Mouse (Mus musculus) frontal cortex, postnatal 36 days (tissue): ENCODE data around the gene Sez6l.
"Not testable (repeated sequence)": the region's sequence is repeated elsewhere in the genome, so short reads cannot be mapped to it uniquely, and the experiment has no call there.

ENCODE experiments used
- DNase-seq, 2 experiments: peaks; one replicate each; pipeline ENCODE4 v3.0.0; 2022; ENCODE audit warnings: low spot score in 2 of 2

Gene Sez6l

DNA sequence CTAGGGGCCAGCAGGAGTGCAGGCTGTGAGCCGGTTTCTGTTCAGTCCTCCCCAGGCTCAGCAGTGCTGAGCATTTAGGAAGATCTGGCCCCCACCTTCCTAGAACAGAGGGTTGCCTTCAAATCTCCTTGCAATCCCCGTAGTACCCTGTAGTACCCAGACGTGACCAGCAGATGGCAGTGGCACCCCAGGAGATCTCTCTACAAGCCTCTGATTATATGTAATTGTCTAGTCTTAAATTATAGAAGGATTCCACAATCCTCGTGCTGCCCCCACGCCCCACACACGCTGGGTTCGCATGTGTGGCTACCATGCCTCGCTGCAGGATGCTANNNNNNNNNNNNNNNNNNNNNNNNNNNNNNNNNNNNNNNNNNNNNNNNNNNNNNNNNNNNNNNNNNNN lies 144.0 kb downstream of the Sez6l start:
- DNase-seq: peak; percentile 86 to 93

DNA sequence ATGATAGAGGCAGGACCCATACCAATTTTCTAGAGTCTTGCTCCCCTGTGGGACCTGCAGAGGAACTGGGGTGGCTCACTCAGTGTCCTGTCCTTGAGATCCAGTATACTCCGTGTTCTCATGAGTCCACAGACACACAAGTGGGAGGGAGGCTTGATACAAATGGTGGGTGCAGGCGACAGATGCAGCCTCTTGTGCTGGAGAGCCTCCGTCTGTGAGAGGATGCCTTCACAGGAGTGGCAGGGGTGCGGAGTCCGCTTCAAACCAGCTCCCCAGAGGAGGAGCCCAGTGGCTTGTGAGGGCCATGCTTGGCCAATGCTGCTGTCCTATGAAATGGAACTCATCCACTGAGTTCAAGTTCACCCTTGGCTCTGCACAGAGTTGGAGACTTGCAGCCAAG lies 145.0 kb downstream of the Sez6l start:
- DNase-seq: no peak

DNA sequence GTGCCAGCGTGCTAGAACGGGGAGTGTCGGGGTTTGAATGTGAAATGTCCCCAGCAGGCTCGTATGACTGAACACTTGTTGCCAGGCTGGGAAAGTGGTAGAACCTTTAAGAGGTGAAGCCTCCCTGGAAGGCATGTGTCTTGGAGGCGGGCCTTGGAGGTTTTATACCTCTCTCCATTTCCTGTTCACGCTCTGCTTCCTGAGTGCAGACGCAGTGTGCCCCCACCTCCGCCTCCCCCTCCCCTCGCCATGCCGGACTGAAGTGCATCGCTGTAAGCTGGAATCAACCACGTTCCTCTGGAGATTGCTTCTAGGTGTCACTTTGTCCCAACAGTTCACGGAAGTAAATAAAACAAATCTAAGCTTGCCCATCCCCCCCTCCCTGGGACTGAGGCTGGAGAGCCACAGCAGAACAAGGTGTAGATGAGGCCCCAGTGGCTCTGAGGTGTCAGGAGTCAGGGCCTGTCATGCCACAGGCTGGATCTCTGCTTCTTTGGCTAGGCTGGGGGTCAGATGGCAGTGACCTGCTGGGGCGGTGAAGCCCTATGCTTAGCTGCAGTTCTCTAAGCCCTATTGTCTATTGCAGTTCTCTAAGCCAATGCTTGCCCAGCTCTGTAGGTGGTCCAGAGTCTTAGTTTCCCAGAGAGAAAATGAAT lies 145.7 kb downstream of the Sez6l start:
- DNase-seq: no peak

DNA sequence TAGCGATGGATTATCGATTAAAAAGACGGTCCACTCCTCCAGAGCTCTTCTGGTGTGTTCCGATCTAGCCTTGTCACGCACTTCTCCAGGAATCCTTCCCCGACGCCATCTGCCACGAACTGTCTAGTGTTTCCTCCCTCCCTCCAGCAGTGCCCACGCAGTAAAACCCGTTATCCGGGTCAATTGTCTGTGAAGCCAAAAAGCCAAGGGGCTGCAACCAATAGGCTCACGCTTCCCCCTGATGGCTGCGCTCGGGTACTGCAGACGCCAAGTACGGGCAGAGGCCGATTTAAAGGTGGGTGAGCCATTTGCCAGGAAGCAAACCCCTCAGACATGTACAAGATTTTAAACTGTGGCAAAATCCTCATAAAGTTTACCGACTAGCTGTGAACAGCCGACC lies 148.0 kb downstream of the Sez6l start:
- peak; percentile 70 for DNase-seq

DNA sequence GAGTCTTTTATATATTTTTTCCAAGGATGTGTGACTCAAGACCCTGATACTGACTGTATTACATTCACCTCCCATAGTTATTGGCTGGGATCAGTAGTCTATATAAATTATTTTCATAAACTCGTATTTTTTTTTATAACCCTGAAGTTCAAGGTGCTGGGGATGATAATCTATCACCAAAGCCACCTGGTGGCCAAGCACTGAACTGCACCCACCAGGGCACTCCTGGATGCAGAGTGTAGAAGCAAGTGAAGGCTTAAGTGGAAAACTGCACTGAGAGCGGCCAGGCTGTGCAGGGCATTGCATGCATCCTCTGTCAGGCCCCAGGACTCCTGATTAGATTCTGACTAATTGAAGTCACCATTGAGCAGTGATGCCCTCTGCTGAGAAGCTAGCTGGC lies 149.7 kb downstream of the Sez6l start:
- DNase-seq: peak; percentile 61 to 71

DNA sequence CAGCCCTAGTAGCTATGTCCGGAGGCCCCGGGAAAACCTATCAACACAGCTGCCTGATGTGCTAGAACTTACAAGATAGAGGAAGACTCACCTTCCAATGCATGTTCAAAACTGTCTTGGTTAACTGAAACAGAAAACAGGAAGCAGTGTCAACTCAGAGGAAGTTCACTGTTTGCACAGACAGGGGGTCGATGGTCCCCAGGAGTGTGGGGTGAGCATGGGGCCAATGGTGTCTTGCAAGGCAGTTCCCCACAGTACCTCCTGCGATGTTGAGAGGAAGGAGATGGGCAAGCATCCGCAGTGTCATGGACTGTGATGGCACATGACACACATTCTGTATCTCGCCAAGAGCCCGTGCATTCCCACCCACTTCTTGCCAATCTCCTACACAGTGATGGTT lies 150.3 kb downstream of the Sez6l start:
- DNase-seq: no peak

DNA sequence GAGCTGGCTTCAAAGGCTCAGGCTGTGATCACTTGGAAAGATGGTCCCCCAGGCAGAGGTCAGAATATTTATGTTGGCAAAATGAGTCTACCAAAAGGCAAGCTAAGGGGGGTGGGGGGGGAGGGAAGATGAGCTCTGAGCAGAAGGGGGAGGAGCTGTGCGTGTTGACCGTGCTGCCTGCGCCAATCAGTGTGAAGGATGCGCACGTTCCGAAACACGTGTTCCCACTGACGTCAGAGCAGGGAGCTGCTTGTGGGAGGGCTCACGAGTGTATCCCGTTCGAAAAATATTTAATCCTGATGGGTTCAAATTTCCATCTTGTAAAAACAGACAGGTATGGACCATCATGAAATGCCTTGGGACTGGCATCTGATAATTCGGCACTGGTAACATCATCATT lies 157.4 kb downstream of the Sez6l start:
- DNase-seq: no peak

DNA sequence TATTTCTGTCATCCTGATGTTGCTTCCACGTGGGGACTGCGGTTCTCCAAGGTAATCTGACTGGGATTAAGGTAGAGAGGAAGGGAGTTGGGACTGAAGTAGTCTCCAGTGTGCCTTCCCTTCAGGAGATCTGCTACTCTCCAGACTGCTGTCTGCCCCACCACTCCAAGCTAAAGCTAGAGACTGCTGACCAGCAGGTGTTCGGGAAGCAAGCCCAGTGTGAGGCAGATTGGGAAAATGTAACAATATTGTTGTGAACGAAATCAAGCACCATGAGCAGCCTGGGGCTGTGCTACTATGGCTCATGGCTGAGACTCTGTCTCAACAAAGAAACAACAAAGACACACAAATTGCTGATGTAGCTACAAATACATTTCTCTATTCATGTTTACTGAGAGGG lies 159.0 kb downstream of the Sez6l start:
- no peak for DNase-seq

DNA sequence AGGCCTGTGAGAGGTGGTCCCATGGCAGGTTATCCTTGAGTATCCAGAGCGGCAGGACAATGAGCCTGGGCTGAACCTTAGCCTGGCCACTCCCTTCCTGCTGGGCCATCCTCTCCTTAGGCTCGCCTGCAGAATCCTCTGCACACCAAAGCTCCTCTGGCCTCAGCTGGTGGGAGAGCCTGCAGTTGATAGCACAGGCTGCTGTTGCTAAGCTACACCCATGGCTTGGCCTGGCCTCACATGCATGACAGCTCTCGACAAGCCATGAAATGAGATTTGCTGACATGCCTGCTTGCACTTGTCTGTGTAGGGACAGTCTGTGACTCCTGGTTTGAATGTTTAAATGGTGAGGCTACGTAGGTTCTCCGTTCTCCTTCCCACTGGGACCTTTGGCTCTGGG lies 160.3 kb downstream of the Sez6l start:
- no peak for DNase-seq

DNA sequence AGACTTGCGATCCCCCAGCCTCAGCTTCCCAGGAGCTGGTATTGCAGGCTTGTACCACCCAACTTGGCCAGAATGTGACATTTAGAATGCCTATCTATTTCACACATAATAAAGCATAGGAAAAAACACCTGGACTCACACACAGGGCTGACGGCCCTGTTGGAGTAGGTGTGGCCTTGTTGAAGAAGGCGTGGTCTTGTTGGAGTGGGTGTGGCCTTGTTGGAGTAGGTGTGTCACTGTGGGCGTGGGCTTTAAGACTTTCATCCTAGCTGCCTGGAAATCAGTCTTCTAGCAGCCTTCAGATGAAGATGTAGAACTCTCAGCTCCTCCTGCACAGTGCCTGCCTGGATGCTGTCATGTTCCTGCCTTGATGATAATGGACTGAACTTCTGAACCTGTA lies 164.2 kb downstream of the Sez6l start:
- not testable (repeated sequence) for DNase-seq

DNA sequence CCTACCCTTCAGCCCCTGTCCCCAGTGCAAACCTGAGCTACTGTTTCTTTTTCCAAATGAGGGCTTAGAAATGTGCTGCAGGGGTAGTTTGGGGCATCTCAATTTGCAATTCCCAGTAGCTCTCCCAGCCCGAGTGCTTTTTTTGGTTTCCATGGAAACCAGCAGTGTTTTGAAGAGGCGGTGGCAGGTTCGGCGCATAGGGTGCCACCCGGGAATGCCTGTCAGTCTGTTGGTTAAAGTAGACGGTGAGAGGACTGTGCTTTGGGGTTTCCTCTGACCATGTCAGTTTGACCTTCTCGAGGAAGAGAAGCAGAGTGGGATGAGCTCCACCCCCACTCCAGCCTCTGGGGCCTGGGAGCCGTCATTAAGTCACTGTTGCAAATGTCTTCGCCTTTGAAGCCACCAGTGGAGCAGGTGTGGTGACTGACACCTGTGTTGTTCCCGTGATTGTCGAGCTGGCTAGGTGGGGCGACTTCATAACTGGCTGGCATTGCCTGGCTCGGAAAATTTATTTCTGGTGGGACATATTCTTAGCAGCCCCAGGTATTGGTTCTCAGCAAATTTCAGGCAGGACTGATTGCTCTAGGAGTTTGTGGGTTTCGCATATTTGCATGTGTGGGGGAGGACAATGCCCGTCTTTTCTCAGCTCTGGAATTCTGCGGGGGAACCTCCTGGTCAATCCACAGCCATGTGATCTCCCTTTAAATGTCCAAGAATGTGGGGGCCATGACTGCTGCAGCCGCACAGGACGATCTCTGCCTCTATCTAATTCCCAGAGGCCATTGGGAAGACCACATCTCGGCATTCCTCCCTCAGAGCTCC lies 165.3 kb downstream of the Sez6l start:
- peak; percentile 61 to 73 for DNase-seq

DNA sequence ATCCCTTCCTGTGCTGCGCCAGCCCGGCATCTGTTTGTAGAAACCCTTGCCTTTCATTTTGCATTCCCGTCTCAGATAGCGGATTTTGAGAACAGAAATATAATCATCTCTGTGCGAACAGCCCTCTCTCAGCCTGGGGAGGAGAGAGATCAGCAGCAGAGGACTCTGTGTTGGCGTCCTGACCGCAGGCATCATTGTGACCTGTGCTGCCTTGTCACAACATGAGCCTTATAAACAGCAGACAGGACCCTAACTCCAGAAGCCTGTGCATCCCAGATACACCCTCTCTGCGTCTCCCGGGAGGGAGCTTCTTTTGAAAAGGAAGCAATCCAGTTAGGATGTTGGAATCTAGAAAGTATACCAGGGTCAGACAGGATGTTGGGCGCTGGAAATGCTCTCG lies 165.9 kb downstream of the Sez6l start:
- no peak for DNase-seq

DNA sequence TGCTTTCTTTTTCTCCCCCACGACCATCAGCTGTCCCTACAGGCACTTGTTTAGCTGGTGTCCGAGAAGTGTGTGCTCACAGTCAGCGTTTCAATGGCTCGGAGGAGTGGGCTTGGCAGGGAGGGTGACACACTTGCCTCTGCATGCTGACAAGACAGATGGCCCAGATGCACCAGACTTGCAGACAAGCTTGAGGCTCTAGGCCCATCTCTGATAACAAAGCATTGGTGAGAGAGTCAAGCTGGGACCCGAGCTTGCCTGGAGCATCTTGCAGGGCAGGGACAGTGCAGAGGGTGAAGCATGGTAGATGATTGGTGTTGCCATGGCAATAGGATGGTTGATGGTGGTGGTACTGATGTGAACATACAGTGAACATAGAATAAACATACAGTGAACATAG lies 167.7 kb downstream of the Sez6l start:
- DNase-seq: no peak

DNA sequence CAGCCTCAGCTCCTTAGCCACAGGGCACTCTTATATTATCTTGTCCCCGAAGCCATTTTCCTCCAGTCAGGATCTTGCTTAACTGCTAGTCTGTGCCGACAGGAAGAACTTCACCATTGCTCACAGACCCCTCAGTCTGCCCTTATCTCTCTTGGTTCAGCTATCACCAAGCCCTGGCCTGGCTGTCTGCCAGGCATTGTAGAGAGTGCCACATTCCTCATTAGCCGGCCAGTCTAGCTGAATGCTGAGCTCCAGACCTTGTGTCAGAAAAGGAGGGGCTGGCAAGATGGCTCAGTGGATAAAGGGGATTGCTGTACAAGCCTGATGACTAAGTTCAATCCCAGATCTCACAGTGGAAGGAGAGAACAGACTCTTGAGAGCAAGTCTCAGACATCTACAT lies 171.0 kb downstream of the Sez6l start:
- DNase-seq: no peak

DNA sequence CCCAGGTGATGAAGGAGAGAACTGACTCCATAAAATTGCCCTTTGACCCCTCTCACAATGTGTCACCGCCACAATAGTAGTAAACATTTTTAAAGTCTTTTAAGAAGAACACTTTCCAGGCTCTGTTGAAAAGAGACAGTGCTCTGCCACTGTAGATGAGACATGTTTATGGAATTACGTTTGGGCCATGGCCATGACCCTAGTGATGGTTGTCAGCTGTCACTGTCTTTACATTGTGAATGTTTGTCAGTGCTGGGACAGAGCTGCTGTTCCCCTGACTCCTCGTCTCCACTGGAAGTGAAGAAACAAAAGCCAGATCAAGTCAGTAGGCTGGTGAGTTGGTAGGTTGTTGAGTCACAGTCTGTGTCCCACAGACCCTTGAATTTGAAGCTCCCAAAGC lies 174.5 kb downstream of the Sez6l start:
- no peak for DNase-seq

DNA sequence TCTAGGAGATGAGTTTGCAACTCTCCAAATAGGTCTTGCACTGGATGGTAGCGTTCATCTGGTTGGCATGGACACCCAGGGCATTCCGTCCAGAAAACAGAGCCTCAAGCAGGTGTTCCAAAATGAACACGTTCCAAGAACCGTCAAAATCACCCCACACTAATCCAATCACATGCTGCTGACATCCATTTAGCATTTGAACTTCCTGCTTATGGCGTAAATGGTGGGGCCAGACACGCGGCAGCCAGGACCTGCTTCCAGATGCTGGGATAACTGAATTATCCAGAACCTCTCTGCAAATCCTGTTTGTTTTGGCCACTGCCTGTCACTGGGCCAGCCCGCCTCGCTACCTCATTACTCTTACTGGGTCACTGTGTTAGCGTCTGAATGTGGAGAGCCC lies 177.7 kb downstream of the Sez6l start:
- DNase-seq: no peak

DNA sequence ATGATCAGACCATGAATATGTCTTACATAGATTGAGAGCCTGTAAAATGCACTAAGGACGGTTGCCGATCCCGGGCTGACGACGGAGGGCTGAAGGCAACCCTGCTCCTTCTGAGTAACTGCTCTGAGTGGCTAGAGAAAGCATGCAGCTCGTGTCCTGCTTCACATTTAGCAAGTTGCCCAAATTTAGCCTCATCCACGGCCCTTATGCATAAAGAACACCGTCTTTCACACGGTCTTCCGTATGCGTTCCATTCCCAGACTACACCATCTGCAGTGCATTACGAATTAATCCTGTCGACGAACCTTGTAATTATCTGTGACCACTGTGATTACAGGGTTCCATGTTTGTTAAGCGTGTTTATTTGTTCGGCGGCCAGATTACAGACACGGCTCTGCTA lies 180.9 kb downstream of the Sez6l start:
- no peak for DNase-seq

DNA sequence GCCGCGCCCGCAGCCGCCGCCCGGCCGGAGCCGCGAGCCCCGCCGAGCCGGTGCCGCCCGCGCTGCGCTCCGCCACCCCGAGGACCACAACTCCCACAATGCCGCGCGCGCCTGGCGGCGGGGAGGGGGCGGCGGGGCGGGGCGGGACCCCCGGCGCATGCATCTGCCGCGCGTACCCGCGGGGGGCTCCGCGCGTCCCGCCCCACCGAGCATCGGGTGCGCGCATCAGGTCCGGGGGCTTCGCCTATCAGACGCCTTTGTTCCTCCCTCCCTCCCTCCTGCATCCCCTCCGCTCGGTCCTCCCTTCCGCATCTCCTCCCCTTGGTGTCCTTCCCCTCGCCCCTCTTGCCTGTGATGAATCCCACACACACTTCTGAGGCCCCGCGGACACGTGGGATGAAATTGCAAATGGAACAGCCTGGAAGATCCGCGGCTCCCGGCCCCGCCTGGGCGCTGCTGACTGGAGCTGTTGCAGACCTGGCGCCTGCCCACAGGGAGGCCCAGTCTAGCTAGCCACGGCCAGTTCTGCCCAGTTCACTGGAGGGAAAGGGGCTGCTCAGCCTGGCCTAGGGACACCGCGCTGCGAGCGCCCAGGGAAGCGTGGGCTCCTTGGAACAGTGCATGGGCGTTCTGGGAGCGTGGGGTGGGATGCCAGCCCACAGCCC lies 182.1 kb downstream of the Sez6l start, which contains the start of gene Asphd2:
Asphd2 (minus strand) TSS at position 88 of the 665 bp plus-strand sequence.
- peak; percentile 84 to 90 for DNase-seq

DNA sequence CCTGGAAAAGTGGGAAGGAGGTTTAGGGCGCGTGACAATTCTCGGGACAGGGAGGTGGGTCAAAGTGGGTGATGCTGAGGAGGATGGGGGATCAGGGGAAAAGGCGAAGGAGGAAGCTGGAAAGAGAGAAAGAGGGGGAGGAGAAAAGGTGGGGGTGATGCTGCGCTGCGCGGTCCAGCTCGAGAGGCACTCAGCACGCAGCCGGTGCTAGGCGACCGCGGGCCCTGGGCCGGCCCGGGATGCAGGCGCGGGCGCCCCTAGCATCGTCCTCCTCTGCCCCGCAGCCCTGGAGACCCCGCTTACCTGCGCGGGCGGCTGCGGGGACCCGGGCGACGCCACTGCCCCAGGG lies 182.6 kb downstream of the Sez6l start:
- no peak for DNase-seq

DNA sequence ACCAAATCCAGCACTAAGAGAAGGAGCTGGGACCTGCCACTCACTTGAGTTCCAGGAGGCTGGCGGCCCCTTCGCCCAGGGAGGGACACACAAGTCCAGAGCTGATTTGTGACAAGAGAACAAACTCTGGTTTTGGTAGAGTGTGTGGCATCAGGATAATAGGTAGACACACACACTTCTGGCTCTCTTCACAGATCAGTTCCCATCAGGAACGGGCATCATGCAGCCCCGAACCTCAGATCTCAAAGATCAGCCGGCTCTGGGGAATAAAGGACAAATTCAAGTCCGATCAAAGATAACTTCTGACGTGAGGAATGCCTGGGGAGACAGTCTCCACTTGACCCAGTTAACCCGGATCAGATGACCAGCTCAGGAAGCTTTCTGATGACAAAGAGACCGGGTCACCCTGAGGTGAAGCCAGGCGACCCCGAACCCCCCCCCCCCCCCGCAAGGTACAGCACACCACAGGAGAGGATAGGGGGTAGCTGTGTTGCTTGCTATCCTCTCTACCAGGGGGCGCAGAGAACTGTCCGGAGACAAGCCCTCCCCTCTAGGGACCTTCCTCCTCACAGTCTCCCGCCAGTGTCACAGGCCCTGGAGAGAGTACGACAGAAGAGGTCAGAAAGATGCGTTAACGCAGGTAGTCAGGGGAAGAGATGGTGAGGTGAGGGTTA lies 183.1 kb downstream of the Sez6l start:
- no peak for DNase-seq

DNA sequence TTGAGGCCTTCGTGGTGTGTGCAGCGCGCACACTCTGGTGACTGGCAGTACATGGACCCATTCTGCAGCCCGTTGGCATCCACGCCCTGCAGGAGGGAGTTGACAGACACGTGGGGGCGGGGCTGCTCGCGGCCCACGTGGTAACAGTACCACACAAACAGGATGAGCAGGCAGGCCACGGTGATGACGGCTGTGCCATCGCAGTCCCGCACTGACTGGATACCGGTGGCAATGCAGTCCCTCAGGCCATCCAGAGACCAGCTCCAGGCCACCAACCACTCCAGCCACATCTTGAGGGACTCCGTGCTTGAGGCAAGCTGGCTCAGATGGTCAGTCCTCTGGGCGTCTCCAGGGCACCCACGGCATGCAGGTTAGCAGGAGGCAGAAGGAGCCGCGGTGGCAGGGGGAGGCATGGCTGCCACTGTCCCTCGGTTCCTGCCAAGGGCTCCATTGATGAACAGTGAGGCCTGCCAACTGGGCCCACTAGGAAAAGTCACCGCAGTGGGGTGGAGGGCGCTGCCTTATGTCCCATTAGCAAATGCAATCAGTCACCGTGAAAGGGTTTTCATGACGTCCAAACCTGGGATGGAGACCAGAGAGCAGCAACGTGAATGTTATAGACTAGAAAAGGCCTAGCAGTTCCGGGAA lies 185.2 kb downstream of the Sez6l start:
- DNase-seq: no peak

DNA sequence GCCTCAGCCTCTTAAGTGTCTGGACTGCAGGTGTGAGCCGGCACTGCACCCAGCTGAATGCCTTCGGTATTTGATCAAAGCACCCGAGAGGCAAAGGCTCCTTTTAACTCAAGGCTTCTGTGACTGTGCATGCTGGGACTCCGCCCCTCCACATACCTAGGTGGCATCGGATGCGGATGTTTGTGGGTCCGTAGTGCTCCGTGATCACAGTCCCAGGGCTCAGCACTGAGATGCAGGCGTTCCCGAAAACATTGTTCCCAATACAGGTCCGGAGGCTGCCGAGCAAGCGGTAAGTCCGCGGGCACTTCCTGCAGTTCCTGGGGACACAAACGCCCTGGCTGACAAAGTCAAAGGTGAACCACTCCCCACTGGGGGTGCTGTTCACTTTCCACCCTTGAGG lies 186.0 kb downstream of the Sez6l start:
- no peak for DNase-seq
